Mouse (Mus musculus): ENCODE data around the gene Prrc2a. TPM values are rescaled to one million over a fixed set of nuclear protein-coding genes. Genes with fewer than 3 reads are reported as not detected.
"Not testable (repeated sequence)": the region's sequence is repeated elsewhere in the genome, so short reads cannot be mapped to it uniquely, and the experiment has no call there.

Prrc2a gene
- polyA plus RNA-seq, 1 experiment, result 218 TPM

- peak; percentile 67 for DNase-seq (ENCODE audit: low read depth)
These were observed 29.7 kb downstream of the Prrc2a start, which contains the start of gene Bag6 for GRCm38 (mm10) chr17:35134801-35135590. Gene Bag6, plus strand, starts transcription at chr17:35135178.

- no peak for DNase-seq (ENCODE audit: low read depth)
These were observed 31.2 kb downstream of the Prrc2a start for GRCm38 (mm10) chr17:35133517-35133916.

- no peak for DNase-seq (ENCODE audit: low read depth)
These were observed 32.5 kb downstream of the Prrc2a start for GRCm38 (mm10) chr17:35132174-35132560.

- DNase-seq (ENCODE audit: low read depth), result no peak
These were observed 33.1 kb downstream of the Prrc2a start, which contains the start of gene Apom for GRCm38 (mm10) chr17:35131500-35132173. Gene Apom, minus strand, starts transcription at chr17:35132050.

GRCm38 (mm10) chr17:35131038-35131437 is 33.7 kb downstream of the Prrc2a start:
- no peak for DNase-seq (ENCODE audit: low read depth)

- DNase-seq (ENCODE audit: low read depth), result no peak
These were observed 35.7 kb downstream of the Prrc2a start for GRCm38 (mm10) chr17:35128996-35129395.

- no peak for DNase-seq (ENCODE audit: low read depth)
These were observed 37.7 kb downstream of the Prrc2a start for GRCm38 (mm10) chr17:35127017-35127416.

GRCm38 (mm10) chr17:35126206-35126611 is 38.5 kb downstream of the Prrc2a start, which contains the start of gene D17H6S53E:
Gene D17H6S53E, plus strand, starts transcription at chr17:35126373.
- DNase-seq (ENCODE audit: low read depth), result no peak

GRCm38 (mm10) chr17:35125578-35125977 is 39.1 kb downstream of the Prrc2a start:
- DNase-seq (ENCODE audit: low read depth), result no peak

GRCm38 (mm10) chr17:35125081-35125480 is 39.6 kb downstream of the Prrc2a start:
- no peak for DNase-seq (ENCODE audit: low read depth)

- DNase-seq (ENCODE audit: low read depth), result not testable (repeated sequence)
These were observed 40.3 kb downstream of the Prrc2a start for GRCm38 (mm10) chr17:35124261-35124896.

GRCm38 (mm10) chr17:35123287-35123686 is 41.4 kb downstream of the Prrc2a start:
- DNase-seq (ENCODE audit: low read depth), result not testable (repeated sequence)

GRCm38 (mm10) chr17:35121871-35122303 is 42.8 kb downstream of the Prrc2a start, which contains the start of gene Csnk2b:
Gene Csnk2b, minus strand, starts transcription at chr17:35122053.
- DNase-seq (ENCODE audit: low read depth), result no peak

GRCm38 (mm10) chr17:35121143-35121799 is 43.4 kb downstream of the Prrc2a start, which contains the start of gene Gpank1:
Gene Gpank1, plus strand, starts transcription at chr17:35121455.
- DNase-seq (ENCODE audit: low read depth), result peak; percentile 81

GRCm38 (mm10) chr17:35120745-35121142 is 44.0 kb downstream of the Prrc2a start:
- no peak for DNase-seq (ENCODE audit: low read depth)

- DNase-seq (ENCODE audit: low read depth), result no peak
These were observed 49.4 kb downstream of the Prrc2a start, which contains the start of gene Ly6g5b for GRCm38 (mm10) chr17:35115046-35116019. Gene Ly6g5b, minus strand, starts transcription at chr17:35115428.

GRCm38 (mm10) chr17:35111774-35112173 is 52.9 kb downstream of the Prrc2a start:
- DNase-seq (ENCODE audit: low read depth), result no peak

GRCm38 (mm10) chr17:35108097-35108496 is 56.6 kb downstream of the Prrc2a start, which contains the start of gene Ly6g5c:
Gene Ly6g5c, plus strand, starts transcription at chr17:35108279.
- DNase-seq (ENCODE audit: low read depth), result no peak

- DNase-seq (ENCODE audit: low read depth), result no peak
These were observed 58.2 kb downstream of the Prrc2a start for GRCm38 (mm10) chr17:35106522-35106921.

- no peak for DNase-seq (ENCODE audit: low read depth)
These were observed 58.8 kb downstream of the Prrc2a start for GRCm38 (mm10) chr17:35105740-35106389.
